Mouse (Mus musculus): ENCODE measurements at regions not wholly inside any gene's neighbourhood (a gene's known extent, or its start where the extent isn't known, plus 50 kb on each side); places are given as distances from the start of the nearest gene placed in this dataset.

DNA sequence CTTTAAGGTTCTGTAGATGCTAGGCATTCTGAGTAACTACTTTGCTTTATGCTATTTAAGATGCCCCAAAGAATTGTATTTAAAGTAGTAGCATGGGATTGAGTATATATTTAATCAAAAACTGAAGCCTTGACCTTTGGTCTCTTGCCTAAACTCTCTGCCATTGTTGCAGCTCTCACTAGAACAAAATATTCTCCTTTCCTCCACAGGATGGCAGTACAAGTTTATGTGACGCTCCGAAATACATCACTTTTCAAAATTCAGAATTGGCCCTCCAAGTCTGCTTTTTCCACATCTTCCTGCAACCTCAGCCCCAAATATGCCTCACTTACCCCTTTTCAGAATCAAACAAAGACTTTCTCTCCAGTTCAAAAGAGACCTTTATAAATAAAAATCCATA, 678.1 kb downstream of the Kcna4 start:
- TF ChIP-seq CTCF (IDR thresholded peaks at IDR 0.05; ENCODE audit: low read depth, low read length) = no peak
- no peak for TF ChIP-seq POLR2AphosphoS5 (IDR thresholded peaks at IDR 0.05; ENCODE audit: insufficient replicate concordance, low read depth, low read length)
- TF ChIP-seq GATA1 (IDR thresholded peaks at IDR 0.05; ENCODE audit: borderline replicate concordance, low read length) = no peak

Data from G1E (cell line).